Mouse (Mus musculus) testis, postnatal 10 days (tissue): ENCODE results near the gene Gm8165.
"Not testable (repeated sequence)": the region's sequence is repeated elsewhere in the genome, so short reads cannot be mapped to it uniquely, and the experiment has no call there.

Experiments used
- DNase-seq: peaks from one replicate; pipeline ENCODE4 v3.0.0; 2021; ENCODE audit warnings: low spot score

Gm8165 gene

GRCm38 (mm10) chr14:43677099-43677498 is at the start of gene Gm8165:
Gene Gm8165, minus strand, starts transcription at chr14:43677199.
- DNase-seq = not testable (repeated sequence)

- DNase-seq = not testable (repeated sequence)
Observed at GRCm38 (mm10) chr14:43697621-43698020, 20.6 kb upstream of the Gm8165 start, which contains the start of gene Gm7324. Gene Gm7324, plus strand, starts transcription at chr14:43697828.
